Mouse (Mus musculus): ENCODE data around the gene Tchp.

DNA sequence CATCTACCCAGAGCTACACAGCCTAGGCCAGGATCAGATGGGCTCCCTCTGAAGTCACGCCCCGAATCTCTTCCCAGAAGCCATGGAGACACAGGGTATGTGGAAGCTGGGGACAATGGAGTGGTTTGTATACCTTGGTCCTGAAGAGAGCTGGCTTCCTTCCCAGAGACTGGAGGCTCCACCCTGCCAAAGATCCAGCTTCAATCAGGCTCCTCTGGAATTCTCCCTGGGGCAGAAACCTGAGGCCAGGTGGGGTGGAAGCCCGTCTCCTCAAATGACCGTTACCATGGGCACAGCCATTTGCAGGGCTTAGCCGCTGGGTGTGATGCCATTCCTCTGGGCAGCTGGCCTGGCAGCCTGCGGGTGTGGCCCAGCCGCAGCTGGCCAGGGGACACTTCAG, 42.8 kb upstream of the Tchp start:
- no peak for TF ChIP-seq CTCF (IDR thresholded peaks at IDR 0.05; ENCODE audit: low read depth)
- no peak for TF ChIP-seq EP300 (optimal IDR thresholded peaks at IDR 0.05)

Data from stomach, postnatal 0 days (tissue).